Mouse (Mus musculus): ENCODE results near the gene Mff. TPM values are rescaled to one million over a fixed set of nuclear protein-coding genes. Genes with fewer than 3 reads are reported as not detected.

Mff gene
- 62.7 and 73.0 TPM in 2 replicates for polyA plus RNA-seq (2012; rRNA removed; ENCODE audit: low replicate concordance)

DNA sequence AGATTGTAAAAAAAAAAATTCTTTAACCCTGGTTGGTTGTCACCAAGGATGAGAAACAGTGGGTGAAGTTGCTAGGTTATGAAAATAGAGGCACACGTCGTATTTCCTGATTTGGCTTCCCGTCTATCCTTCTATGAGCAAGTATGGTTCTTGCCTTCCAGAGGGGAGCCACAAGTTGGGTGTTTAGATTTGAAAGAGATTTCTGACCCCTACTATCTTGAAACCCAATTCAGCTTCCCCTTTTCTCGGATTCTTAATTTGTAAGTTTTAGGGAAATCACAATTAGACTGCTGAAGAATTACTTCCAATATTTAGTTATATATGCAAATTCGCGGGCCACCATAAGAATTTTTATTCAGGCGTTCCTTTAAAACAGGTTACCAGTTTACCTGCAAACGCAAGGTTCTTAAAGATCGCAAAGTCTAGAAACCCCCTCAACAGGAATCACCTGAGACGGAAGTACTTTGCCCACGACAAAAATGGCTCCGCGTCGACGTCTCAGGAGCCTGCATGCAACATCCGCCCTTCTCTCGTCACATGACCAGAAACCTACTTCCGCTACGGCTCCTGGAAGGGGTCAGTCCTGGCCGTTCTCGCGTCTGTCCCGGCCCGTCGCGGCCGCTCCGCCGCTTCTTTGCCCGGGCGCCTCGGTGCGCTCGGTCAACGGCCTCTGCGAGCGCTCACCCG, at the start of gene Mff:
Mff (plus strand) TSS at position 552 of the 687 bp plus-strand sequence.

DNA sequence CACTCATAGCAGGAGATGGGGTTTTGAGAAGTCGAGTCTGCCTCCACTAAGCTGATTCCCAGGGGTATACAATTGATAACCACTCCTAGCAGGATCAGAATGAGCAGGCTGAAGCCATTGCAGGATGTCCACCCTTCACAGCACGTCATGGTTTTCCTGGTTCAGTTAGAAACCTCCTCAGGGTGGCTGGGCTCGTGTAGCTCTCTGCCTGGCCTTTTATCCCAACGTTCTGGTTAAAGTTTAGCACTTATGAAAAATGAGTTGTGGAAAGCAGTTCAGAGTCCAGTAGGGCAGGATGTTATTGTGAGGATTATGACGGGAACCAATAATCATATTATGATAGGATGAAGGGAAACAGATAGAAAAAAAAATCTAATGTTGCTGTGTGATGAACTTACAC, 43.6 kb downstream of the Mff start, which contains the start of gene Tm4sf20:
Tm4sf20 (minus strand) TSS at position 193 of the 400 bp plus-strand sequence.

DNA sequence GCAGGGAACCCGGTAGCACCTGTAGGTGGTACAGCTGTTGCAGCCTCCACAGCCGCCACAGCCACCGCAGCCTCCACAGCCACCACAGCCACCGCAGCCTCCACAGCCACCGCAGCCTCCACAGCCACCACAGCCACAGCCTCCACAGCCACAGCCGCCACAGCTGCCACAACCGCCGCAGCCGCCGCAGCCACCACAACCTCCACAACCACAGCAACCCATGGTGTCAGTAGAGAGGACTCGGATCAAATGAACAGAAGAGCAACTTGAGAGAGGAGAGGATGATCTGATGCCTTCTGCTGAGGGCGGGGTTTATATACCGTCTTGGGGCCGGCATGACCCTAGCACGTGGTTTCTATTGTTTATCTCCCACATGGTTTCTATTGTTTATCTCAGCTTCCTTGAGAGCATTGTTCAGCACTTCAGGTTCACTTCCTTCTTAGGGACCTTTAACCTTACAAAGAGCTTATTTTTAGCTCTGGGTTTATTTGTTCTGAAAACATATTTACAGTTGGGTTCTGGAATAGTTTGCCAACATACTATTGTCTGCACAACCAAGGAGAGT, 46.4 kb downstream of the Mff start, which contains the start of gene Gm47791:
Gm47791 (minus strand) TSS at position 222 of the 565 bp plus-strand sequence.

Other genes starting within 250 kb of the Mff start
- 0.75 and 2.6 TPM in 2 replicates for gene Col4a4, start 138.0 kb upstream of the Mff start, polyA plus RNA-seq (2012; rRNA removed; ENCODE audit: low replicate concordance)
- 0.42 and 3.5 TPM in 2 replicates for gene Col4a3, start 138.0 kb upstream of the Mff start, polyA plus RNA-seq (2012; rRNA removed; ENCODE audit: low replicate concordance)
- gene Tm4sf20, start 43.6 kb downstream of the Mff start, polyA plus RNA-seq (2012; rRNA removed; ENCODE audit: low replicate concordance) = not detected in 2 replicates
- gene Gm47791, start 46.4 kb downstream of the Mff start, polyA plus RNA-seq (2012; rRNA removed; ENCODE audit: low replicate concordance) = not detected in 2 replicates
- gene Agfg1, start 114.6 kb downstream of the Mff start, polyA plus RNA-seq (2012; rRNA removed; ENCODE audit: low replicate concordance) = 36.6 and 52.2 TPM in 2 replicates
- 0.47 and 1.1 TPM in 2 replicates for gene A030005L19Rik, start 188.4 kb downstream of the Mff start, polyA plus RNA-seq (2012; rRNA removed; ENCODE audit: low replicate concordance)
- not detected in 2 replicates for gene A030014E15Rik, start 200.0 kb downstream of the Mff start, polyA plus RNA-seq (2012; rRNA removed; ENCODE audit: low replicate concordance)
- not detected in 2 replicates for gene Gm6217, start 206.5 kb downstream of the Mff start, polyA plus RNA-seq (2012; rRNA removed; ENCODE audit: low replicate concordance)
- not detected in 2 replicates for gene A030003K21Rik, start 218.5 kb downstream of the Mff start, polyA plus RNA-seq (2012; rRNA removed; ENCODE audit: low replicate concordance)
- not detected in 2 replicates for gene Gm7544, start 231.1 kb downstream of the Mff start, polyA plus RNA-seq (2012; rRNA removed; ENCODE audit: low replicate concordance)
- not detected in 2 replicates for gene Gm47955, start 235.4 kb downstream of the Mff start, polyA plus RNA-seq (2012; rRNA removed; ENCODE audit: low replicate concordance)